17 mouse cellular contexts compared by ENCODE assay signal in the genomic region with DNA sequence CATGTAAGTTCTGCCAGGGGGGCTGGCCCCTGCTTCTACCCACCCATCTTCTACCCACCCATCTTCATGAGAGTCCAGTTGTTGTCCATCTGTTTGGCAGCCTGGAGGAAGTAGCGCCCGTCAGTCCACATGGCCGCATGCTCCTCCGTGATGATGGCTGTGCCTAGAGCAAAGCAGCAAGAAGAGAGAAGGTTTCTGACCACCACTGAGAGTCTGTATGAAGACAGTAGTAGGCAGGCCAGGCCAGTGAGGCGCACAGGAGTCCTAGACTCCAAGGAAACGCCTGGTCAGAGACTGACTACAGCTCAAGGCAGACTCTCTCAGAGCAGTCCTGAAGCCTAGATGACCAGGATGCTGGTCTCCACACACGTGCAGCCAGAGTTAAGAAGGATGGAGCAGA. TPM values are rescaled to one million over a fixed set of nuclear protein-coding genes. Genes with fewer than 3 reads are reported as not detected.
DNase-seq lines count a peak whose midpoint lies in the region; ATAC-seq and TF ChIP-seq lines count a peak whose summit lies in the region.
"Had no signal": no experiment of that assay in that cellular context is flagged by ENCODE, and none has a peak within 500 bp of the region (broad histone marks: within the 10 kb centered on the region; RNA-seq: fewer than 3 reads in every experiment).

No protein-coding gene starts in this region.

- no peaks in the 10 kb centered on the region for H3K79me2 ChIP-seq in heart, adult 2 months (replicated peaks; ENCODE audit: control insufficient read depth, insufficient read depth, low read length)

- no peaks in the 10 kb centered on the region for H3K36me3 ChIP-seq in heart, adult 2 months (ENCODE audit: control insufficient read depth, insufficient read depth, low read length)
- peaks cover 74% of the 10 kb centered on the region for H3K36me3 ChIP-seq in heart, embryonic 10.5 days
- 0 out of 2 replicates have a peak, but pooled peaks cover 9% of the 10 kb centered on the region for H3K36me3 ChIP-seq in intestine, embryonic 15.5 days
- H3K36me3 ChIP-seq in intestine, embryonic 16.5 days (ENCODE audit: control insufficient read depth, insufficient read depth, low read length), result 0 out of 2 replicates have a peak, but pooled peaks cover 2% of the 10 kb centered on the region
- no peaks in the 10 kb centered on the region for H3K36me3 ChIP-seq in stomach, embryonic 16.5 days (ENCODE audit: control insufficient read depth, insufficient read depth, low read length)
- H3K36me3 ChIP-seq in stomach, postnatal 0 days (ENCODE audit: control insufficient read depth, insufficient read depth, low read length), result 0 out of 2 replicates have a peak, but pooled peaks cover 2% of the 10 kb centered on the region

- H3K4me2 ChIP-seq in intestine, embryonic 15.5 days (replicated peaks), result no peak overlapping the region
- no peak overlapping the region for H3K4me2 ChIP-seq in intestine, embryonic 16.5 days (ENCODE audit: low read depth, low read length)
- H3K4me2 ChIP-seq in stomach, embryonic 16.5 days (ENCODE audit: low read depth, low read length), result no peak overlapping the region
- no peak overlapping the region for H3K4me2 ChIP-seq in stomach, postnatal 0 days (replicated peaks; ENCODE audit: low read depth)
- H3K4me2 ChIP-seq: embryonic facial prominence, embryonic 12.5 days; forebrain, embryonic 15.5 days; hindbrain, embryonic 15.5 days had no signal

- no peak for TF ChIP-seq EP300 in heart, adult 2 months (IDR thresholded peaks at IDR 0.05; ENCODE audit: insufficient read depth, low read depth, low read length)
- no peak for TF ChIP-seq EP300 in stomach, postnatal 0 days (optimal IDR thresholded peaks at IDR 0.05)

- no peak for DNase-seq in heart, adult 2 months
- DNase-seq in heart, embryonic 10.5 days (ENCODE audit: low spot score), result no peak
- DNase-seq in stomach, postnatal 0 days (ENCODE audit: low spot score), result no peak
- DNase-seq: cerebellum, adult 11-12 months; cerebellum, adult 9-10 months; cerebellum, postnatal 25 days; gastrocnemius, postnatal 10 days had no signal

- intact Hi-C loops in heart, adult 2 months (cut with DNase I), result no loop called here

- H3K4me3 ChIP-seq in heart, adult 2 months, result no peak overlapping the region
- H3K4me3 ChIP-seq in heart, embryonic 10.5 days, result no peak overlapping the region
- H3K4me3 ChIP-seq in intestine, embryonic 15.5 days (replicated peaks), result no peak overlapping the region
- no peak overlapping the region for H3K4me3 ChIP-seq in intestine, embryonic 16.5 days (ENCODE audit: low read length)
- no peak overlapping the region for H3K4me3 ChIP-seq in stomach, embryonic 16.5 days (replicated peaks; ENCODE audit: low read length)
- H3K4me3 ChIP-seq in stomach, postnatal 0 days (ENCODE audit: low read depth, low read length), result no peak overlapping the region
- H3K4me3 ChIP-seq: embryonic facial prominence, embryonic 12.5 days; forebrain, embryonic 15.5 days; heart, embryonic 12.5 days; hindbrain, embryonic 15.5 days had no signal

- WGBS in heart, adult 2 months, result 81% methylated on average over 7 of the region's 7 CpGs
- 93% methylated on average over 7 of the region's 7 CpGs for WGBS in heart, embryonic 10.5 days
- 88% methylated on average over 7 of the region's 7 CpGs for WGBS in intestine, embryonic 15.5 days
- WGBS in intestine, embryonic 16.5 days, result 93% methylated on average over 7 of the region's 7 CpGs
- 86% methylated on average over 7 of the region's 7 CpGs for WGBS in stomach, embryonic 16.5 days
- WGBS in stomach, postnatal 0 days, result 90% methylated on average over 7 of the region's 7 CpGs

- peak overlapping the region; percentile 33 for H3K27ac ChIP-seq in heart, adult 2 months
- H3K27ac ChIP-seq in heart, embryonic 10.5 days, result no peak overlapping the region
- H3K27ac ChIP-seq in intestine, embryonic 15.5 days, result 0 out of 2 replicates have a peak overlapping the region, but pooled peaks have one; percentile 41
- H3K27ac ChIP-seq in intestine, embryonic 16.5 days (ENCODE audit: low read length), result no peak overlapping the region
- H3K27ac ChIP-seq in stomach, embryonic 16.5 days (ENCODE audit: low read length), result peak overlapping the region; percentile 8; the same call in 1 of the 2 replicates
- no peak overlapping the region; the same call in 1 of the 2 replicates for H3K27ac ChIP-seq in stomach, postnatal 0 days (replicated peaks)
- H3K27ac ChIP-seq: embryonic facial prominence, embryonic 12.5 days; forebrain, embryonic 15.5 days; hindbrain, embryonic 15.5 days had no signal

- H3K9ac ChIP-seq in heart, adult 2 months (ENCODE audit: low read depth, low read length), result no peak overlapping the region
- no peak overlapping the region for H3K9ac ChIP-seq in intestine, embryonic 15.5 days
- no peak overlapping the region for H3K9ac ChIP-seq in intestine, embryonic 16.5 days (ENCODE audit: low read depth, low read length)
- no peak overlapping the region for H3K9ac ChIP-seq in stomach, embryonic 16.5 days (ENCODE audit: low read length)
- no peak overlapping the region for H3K9ac ChIP-seq in stomach, postnatal 0 days (ENCODE audit: low read length)
- H3K9ac ChIP-seq: embryonic facial prominence, embryonic 12.5 days; forebrain, embryonic 15.5 days; heart, embryonic 12.5 days; hindbrain, embryonic 15.5 days had no signal

- TF ChIP-seq CTCF in heart, adult 2 months (IDR thresholded peaks at IDR 0.05), result no peak
- no peak for TF ChIP-seq CTCF in stomach, postnatal 0 days (IDR thresholded peaks at IDR 0.05; ENCODE audit: low read depth)

- peaks cover 5% of the 10 kb centered on the region for H3K4me1 ChIP-seq in heart, adult 2 months (ENCODE audit: control insufficient read depth, insufficient read depth, low read length)
- H3K4me1 ChIP-seq in heart, embryonic 10.5 days, result peaks cover 76% of the 10 kb centered on the region
- peaks cover 35% of the 10 kb centered on the region for H3K4me1 ChIP-seq in intestine, embryonic 15.5 days (replicated peaks)
- peaks cover 30% of the 10 kb centered on the region for H3K4me1 ChIP-seq in intestine, embryonic 16.5 days (ENCODE audit: control insufficient read depth, insufficient read depth, low read length)
- peaks cover 35% of the 10 kb centered on the region for H3K4me1 ChIP-seq in stomach, embryonic 16.5 days (ENCODE audit: control insufficient read depth, insufficient read depth, low read length)
- peaks cover under 1% of the 10 kb centered on the region; the same call in 1 of the 2 replicates for H3K4me1 ChIP-seq in stomach, postnatal 0 days (replicated peaks; ENCODE audit: control insufficient read depth, insufficient read depth)

- no peak for TF ChIP-seq POLR2A in heart, adult 2 months (IDR thresholded peaks at IDR 0.05; ENCODE audit: insufficient read depth, low read depth, low read length)

- ATAC-seq in intestine, embryonic 15.5 days, result no peak
- ATAC-seq in intestine, embryonic 16.5 days, result no peak
- ATAC-seq in stomach, embryonic 16.5 days (ENCODE audit: insufficient read depth, low FRiP score), result no peak
- no peak for ATAC-seq in stomach, postnatal 0 days (ENCODE audit: low FRiP score, low TSS enrichment)
- ATAC-seq: activated CD4-positive, CD25-positive, alpha-beta regulatory T cell, adult 4 months; forebrain, embryonic 15.5 days; Patski had no signal

- H3K27me3 ChIP-seq in heart, adult 2 months (ENCODE audit: control insufficient read depth, insufficient read depth, low read length), result no peaks in the 10 kb centered on the region
- no peaks in the 10 kb centered on the region for H3K27me3 ChIP-seq in heart, embryonic 10.5 days (ENCODE audit: insufficient read depth, poor library complexity, severe bottlenecking)
- H3K27me3 ChIP-seq in intestine, embryonic 15.5 days (replicated peaks), result no peaks in the 10 kb centered on the region
- no peaks in the 10 kb centered on the region for H3K27me3 ChIP-seq in intestine, embryonic 16.5 days (replicated peaks; ENCODE audit: control insufficient read depth, insufficient read depth, low read length)
- no peaks in the 10 kb centered on the region for H3K27me3 ChIP-seq in stomach, embryonic 16.5 days (ENCODE audit: control insufficient read depth, insufficient read depth, low read length)
- no peaks in the 10 kb centered on the region for H3K27me3 ChIP-seq in stomach, postnatal 0 days (ENCODE audit: control insufficient read depth, insufficient read depth, low read length)
- H3K27me3 ChIP-seq: CH12.LX; embryonic facial prominence, embryonic 12.5 days; forebrain, embryonic 15.5 days; heart, embryonic 12.5 days; hindbrain, embryonic 15.5 days; Patski had no signal

- H3K9me3 ChIP-seq in heart, embryonic 10.5 days, result no peaks in the 10 kb centered on the region
- H3K9me3 ChIP-seq in intestine, embryonic 15.5 days, result no peaks in the 10 kb centered on the region
- no peaks in the 10 kb centered on the region for H3K9me3 ChIP-seq in intestine, embryonic 16.5 days (ENCODE audit: control insufficient read depth, low read length)
- no peaks in the 10 kb centered on the region for H3K9me3 ChIP-seq in stomach, embryonic 16.5 days (replicated peaks; ENCODE audit: control insufficient read depth, low read length)
- no peaks in the 10 kb centered on the region for H3K9me3 ChIP-seq in stomach, postnatal 0 days (ENCODE audit: control insufficient read depth, low read length)
- H3K9me3 ChIP-seq: embryonic facial prominence, embryonic 12.5 days; forebrain, embryonic 15.5 days; heart, embryonic 12.5 days; hindbrain, embryonic 15.5 days had no signal

RNA-seq across cellular contexts. Expression of gene Xpnpep1, which starts 26.7 kb away (rescaled TPM):
- total RNA-seq in heart, adult 2 months (2021), result 10 to 100 TPM; 59.8 to 70.1 TPM
- polyA plus RNA-seq in heart, adult 2 months (2012; rRNA removed), result 49.8 and 71.9 TPM in 2 replicates
- 193 and 211 TPM in 2 replicates for polyA plus RNA-seq in heart, embryonic 10.5 days (2016; fragmentation: Nextera tagmentation; extraction: Ambion mirVana)
- 182 and 206 TPM in 2 replicates for polyA plus RNA-seq in intestine, embryonic 15.5 days (2015; fragmentation: Nextera tagmentation; extraction: Ambion mirVana)
- 231 and 264 TPM in 2 replicates for polyA plus RNA-seq in intestine, embryonic 16.5 days (2015; fragmentation: Nextera tagmentation; extraction: Ambion mirVana)
- polyA plus RNA-seq in stomach, embryonic 16.5 days (2015; fragmentation: Nextera tagmentation; extraction: Ambion mirVana), result 157 and 160 TPM in 2 replicates
- 106 and 111 TPM in 2 replicates for polyA plus RNA-seq in stomach, postnatal 0 days (2015; fragmentation: Nextera tagmentation; extraction: Ambion mirVana)

Comparison
In these comparisons a context has a peak if more than half of its experiments do, and no peak if none do; other contexts are left out.
1. H3K27ac ChIP-seq: peak in heart, adult 2 months (single experiment), intestine, embryonic 15.5 days (single experiment) and stomach, embryonic 16.5 days (single experiment); none in heart, embryonic 10.5 days (single experiment), intestine, embryonic 16.5 days (single experiment) and stomach, postnatal 0 days (single experiment).